Mouse (Mus musculus) midbrain, postnatal 0 days (tissue): Measurements from ENCODE around the gene Tenm4. TPM values are rescaled to one million over a fixed set of nuclear protein-coding genes. Genes with fewer than 3 reads are reported as not detected.

Experiments
- ATAC-seq: fragments of 200-750 bp; cut with Nextera tagmentation; 2 replicates; pipeline ENCODE4 v1.8.0; 2017; ENCODE audit warnings: moderate number of reproducible peaks, mild to moderate bottlenecking, moderate TSS enrichment, moderate library complexity; ENCODE audit not compliant: low FRiP score
- DNase-seq: peaks from one replicate; pipeline ENCODE4 v3.0.0-alpha.2; 2015; ENCODE audit warnings: low spot score
- H3K27ac ChIP-seq: fragments of 300-500 bp; sonication (generic); 2 replicates; pipeline ENCODE4 v1.5.1; 2014; ENCODE audit warnings: low read depth, mild to moderate bottlenecking, low read length, mixed read lengths
- H3K27me3 ChIP-seq: fragments of 300-500 bp; sonication (generic); 2 replicates; pipeline ENCODE4 v1.6.1; 2014; ENCODE audit warnings: low read length, control low read depth, mixed read lengths; ENCODE audit not compliant: insufficient read depth
- H3K36me3 ChIP-seq: fragments of 300-500 bp; sonication (generic); 2 replicates; pipeline ENCODE4 v1.6.1; 2014; ENCODE audit warnings: low read length, control low read depth, mixed read lengths; ENCODE audit not compliant: insufficient read depth
- H3K4me1 ChIP-seq: fragments of 300-500 bp; sonication (generic); 2 replicates; pipeline ENCODE4 v1.6.1; 2014; ENCODE audit warnings: mild to moderate bottlenecking, control low read depth, antibody characterized with exemption, low read length, mixed read lengths; ENCODE audit not compliant: insufficient read depth
- H3K4me2 ChIP-seq: fragments of 300-500 bp; sonication (generic); 2 replicates; pipeline ENCODE4 v1.6.1; 2014; ENCODE audit warnings: low read depth, mild to moderate bottlenecking, low read length, mixed read lengths; ENCODE audit not compliant: poor library complexity, severe bottlenecking
- H3K4me3 ChIP-seq: fragments of 300-500 bp; sonication (generic); 2 replicates; pipeline ENCODE4 v1.5.1; 2014; ENCODE audit warnings: low read depth, mild to moderate bottlenecking, low read length, moderate library complexity
- H3K9ac ChIP-seq: fragments of 300-500 bp; sonication (generic); replicated peaks from 2 replicates; pipeline ENCODE4 v1.6.1; 2014; ENCODE audit warnings: mild to moderate bottlenecking, low read length, moderate library complexity, mixed read lengths; ENCODE audit not compliant: poor library complexity, severe bottlenecking
- H3K9me3 ChIP-seq: fragments of 300-500 bp; sonication (generic); 2 replicates; pipeline ENCODE4 v1.6.1; 2016; ENCODE audit warnings: low read length, control low read depth
- CTCF ChIP-seq: IDR thresholded peaks from 2 replicates; pipeline ENCODE4 v1.5.1; 2016; ENCODE audit warnings: antibody characterized with exemption, mild to moderate bottlenecking
- WGBS: fragments of 180-500 bp; shearing (Covaris S2); extraction: QIAGEN DNeasy Blood & Tissue Kit; methylation state at CpG from one replicate; pipeline ENCODE4 v1.1.7; 2014; 5-methylcytosine and 5-hydroxymethylcytosine counted together
- polyA plus RNA-seq: library from polyadenylated mRNA; unstranded; fragments of >200 nt; fragmentation: Nextera tagmentation; extraction: Ambion mirVana; gene quantifications from 2 replicates; pipeline ENCODE4 v1.2.1, GENCODE M21; 2015
- total RNA-seq: library from RNA; depleted of rRNA; stranded (reverse); fragments of >200 nt; gene quantifications from 2 replicates; pipeline ENCODE4 v1.2.3, GENCODE M21; 2014

The Tenm4 gene
- total and polyA plus RNA-seq, 2 experiments from 2014 or later, result 35.9 to 56.0 TPM

- H3K9me3 ChIP-seq, result no peaks in the 10 kb centered on the region
- WGBS, result 54% methylated on average over 1 of the region's 1 CpGs
- H3K4me2 ChIP-seq, result no peak overlapping the region
- no peak overlapping the region for H3K9ac ChIP-seq
- H3K27ac ChIP-seq, result no peak overlapping the region
- ATAC-seq (no peak), DNase-seq (peak; percentile 51)
- H3K4me3 ChIP-seq, result no peak overlapping the region
- H3K36me3 ChIP-seq, result no peaks in the 10 kb centered on the region
- no peak for TF ChIP-seq CTCF
- H3K27me3 ChIP-seq, result no peaks in the 10 kb centered on the region
- no peaks in the 10 kb centered on the region for H3K4me1 ChIP-seq
These were observed 508.7 kb downstream of the Tenm4 start for GRCm38 (mm10) chr7:96679746-96680145.

- 85% methylated on average over 5 of the region's 5 CpGs for WGBS
- TF ChIP-seq CTCF, result no peak
- Histone ChIP-seq H3K9ac (no peak overlapping the region), H3K36me3 (no peaks in the 10 kb centered on the region), H3K9me3 (no peaks in the 10 kb centered on the region), H3K4me3 (no peak overlapping the region), H3K4me1 (no peaks in the 10 kb centered on the region), H3K4me2 (no peak overlapping the region), H3K27me3 (no peaks in the 10 kb centered on the region), H3K27ac (no peak overlapping the region)
- ATAC-seq, result no peak
- DNase-seq, result no peak
These were observed 509.4 kb downstream of the Tenm4 start for GRCm38 (mm10) chr7:96680405-96680804.

GRCm38 (mm10) chr7:96681808-96682207 lies 510.8 kb downstream of the Tenm4 start:
- Histone ChIP-seq H3K4me1 (no peaks in the 10 kb centered on the region), H3K9ac (no peak overlapping the region), H3K4me2 (no peak overlapping the region), H3K36me3 (no peaks in the 10 kb centered on the region), H3K27me3 (no peaks in the 10 kb centered on the region), H3K27ac (no peak overlapping the region), H3K4me3 (no peak overlapping the region), H3K9me3 (no peaks in the 10 kb centered on the region)
- ATAC-seq (no peak), DNase-seq (no peak)
- 46% methylated on average over 4 of the region's 4 CpGs for WGBS
- no peak for TF ChIP-seq CTCF

GRCm38 (mm10) chr7:96688141-96688540 lies 517.1 kb downstream of the Tenm4 start:
- Histone ChIP-seq H3K4me3 (no peak overlapping the region), H3K27me3 (no peaks in the 10 kb centered on the region), H3K36me3 (no peaks in the 10 kb centered on the region), H3K27ac (no peak overlapping the region), H3K4me2 (no peak overlapping the region), H3K4me1 (peaks cover 3% of the 10 kb centered on the region; the same call in 1 of the 2 replicates), H3K9ac (no peak overlapping the region), H3K9me3 (no peaks in the 10 kb centered on the region)
- no peak for ATAC-seq
- WGBS, result 90% methylated on average over 3 of the region's 3 CpGs
- TF ChIP-seq CTCF, result no peak
- no peak for DNase-seq

GRCm38 (mm10) chr7:96701097-96701845 lies 530.2 kb downstream of the Tenm4 start:
- TF ChIP-seq CTCF, result no peak
- no peaks in the 10 kb centered on the region for H3K4me1 ChIP-seq
- no peak overlapping the region for H3K27ac ChIP-seq
- no peaks in the 10 kb centered on the region for H3K9me3 ChIP-seq
- no peak overlapping the region for H3K4me3 ChIP-seq
- 0 out of 2 replicates have a peak, but pooled peaks cover 3% of the 10 kb centered on the region for H3K36me3 ChIP-seq
- no peak for ATAC-seq
- H3K27me3 ChIP-seq, result no peaks in the 10 kb centered on the region
- H3K9ac ChIP-seq, result no peak overlapping the region
- no peak for DNase-seq
- WGBS, result 90% methylated on average over 8 of the region's 8 CpGs
- H3K4me2 ChIP-seq, result no peak overlapping the region

- Histone ChIP-seq H3K4me3 (no peak overlapping the region), H3K27me3 (no peaks in the 10 kb centered on the region), H3K9ac (no peak overlapping the region), H3K9me3 (no peaks in the 10 kb centered on the region), H3K4me1 (no peaks in the 10 kb centered on the region), H3K36me3 (0 out of 2 replicates have a peak, but pooled peaks cover 3% of the 10 kb centered on the region), H3K27ac (no peak overlapping the region), H3K4me2 (no peak overlapping the region)
- TF ChIP-seq CTCF, result no peak
- DNase-seq, result no peak
- WGBS, result 90% methylated on average over 16 of the region's 16 CpGs
- ATAC-seq, result no peak
These were observed 532.9 kb downstream of the Tenm4 start for GRCm38 (mm10) chr7:96703958-96704357.
